ENCODE assay signal across 8 mouse cellular contexts in genomic region chr15:10868716-10869585, GRCm38 (mm10).
DNase-seq lines count a peak whose midpoint lies in the region; ATAC-seq lines count a peak whose summit lies in the region.

No protein-coding gene starts in this region.

- H3K9me3 ChIP-seq in heart, embryonic 16.5 days (replicated peaks; ENCODE audit: control insufficient read depth, low read length), result no peaks in the 10 kb centered on the region
- H3K9me3 ChIP-seq in limb, embryonic 11.5 days (ENCODE audit: control insufficient read depth, low read length), result no peaks in the 10 kb centered on the region
- no peaks in the 10 kb centered on the region for H3K9me3 ChIP-seq in neural tube, embryonic 15.5 days (replicated peaks)

- no peaks in the 10 kb centered on the region for H3K36me3 ChIP-seq in heart, embryonic 16.5 days (ENCODE audit: control insufficient read depth, insufficient read depth)
- H3K36me3 ChIP-seq in limb, embryonic 11.5 days (ENCODE audit: control insufficient read depth, insufficient read depth, low read length), result no peaks in the 10 kb centered on the region
- no peaks in the 10 kb centered on the region for H3K36me3 ChIP-seq in neural tube, embryonic 15.5 days

- peaks cover 9% of the 10 kb centered on the region; the same call in 1 of the 2 replicates for H3K4me1 ChIP-seq in heart, embryonic 16.5 days (ENCODE audit: control insufficient read depth, insufficient read depth, low read length)
- H3K4me1 ChIP-seq in limb, embryonic 11.5 days (ENCODE audit: control insufficient read depth, insufficient read depth, low read length), result peaks cover 8% of the 10 kb centered on the region
- no peaks in the 10 kb centered on the region for H3K4me1 ChIP-seq in neural tube, embryonic 15.5 days

- no peak overlapping the region for H3K9ac ChIP-seq in heart, embryonic 16.5 days (ENCODE audit: low read length)
- no peak overlapping the region for H3K9ac ChIP-seq in limb, embryonic 11.5 days (ENCODE audit: low read length)
- H3K9ac ChIP-seq in neural tube, embryonic 15.5 days (replicated peaks), result no peak overlapping the region

- ATAC-seq in heart, embryonic 16.5 days (replicated peaks; ENCODE audit: extremely low read depth, insufficient read depth, low FRiP score), result 0 out of 2 replicates have a peak, but pooled peaks have one; percentile 30
- ATAC-seq in limb, embryonic 11.5 days (ENCODE audit: insufficient number of reproducible peaks, low FRiP score, low TSS enrichment, low read depth), result 0 out of 2 replicates have a peak, but pooled peaks have one; percentile 33
- ATAC-seq in neural tube, embryonic 15.5 days (ENCODE audit: low FRiP score), result 0 out of 2 replicates have a peak, but pooled peaks have one; percentile 21

- no peak overlapping the region for H3K4me3 ChIP-seq in heart, embryonic 16.5 days (ENCODE audit: low read length)
- no peak overlapping the region for H3K4me3 ChIP-seq in limb, embryonic 11.5 days (ENCODE audit: low read depth, low read length)
- H3K4me3 ChIP-seq in neural tube, embryonic 15.5 days (replicated peaks), result no peak overlapping the region

- no peak overlapping the region for H3K27ac ChIP-seq in heart, embryonic 16.5 days (ENCODE audit: low read length)
- no peak overlapping the region for H3K27ac ChIP-seq in limb, embryonic 11.5 days (replicated peaks; ENCODE audit: low read depth, low read length)
- no peak overlapping the region for H3K27ac ChIP-seq in neural tube, embryonic 15.5 days (replicated peaks)

- 46% methylated on average over 14 of the region's 14 CpGs for WGBS in heart, embryonic 16.5 days
- WGBS in limb, embryonic 11.5 days, result 69% methylated on average over 14 of the region's 14 CpGs
- 76% methylated on average over 14 of the region's 14 CpGs for WGBS in neural tube, embryonic 15.5 days

- no peak overlapping the region for H3K4me2 ChIP-seq in heart, embryonic 16.5 days (ENCODE audit: low read depth, low read length)
- H3K4me2 ChIP-seq in limb, embryonic 11.5 days (ENCODE audit: low read depth, severe bottlenecking), result no peak overlapping the region
- H3K4me2 ChIP-seq in neural tube, embryonic 15.5 days, result no peak overlapping the region

- no peaks in the 10 kb centered on the region for H3K27me3 ChIP-seq in heart, embryonic 16.5 days (ENCODE audit: control insufficient read depth, insufficient read depth, low read length)
- no peaks in the 10 kb centered on the region for H3K27me3 ChIP-seq in limb, embryonic 11.5 days (ENCODE audit: control insufficient read depth, insufficient read depth, low read length)
- no peaks in the 10 kb centered on the region for H3K27me3 ChIP-seq in neural tube, embryonic 15.5 days (replicated peaks)

- DNase-seq in heart, adult 18-20 months, result no peak
- DNase-seq in NIH3T3 (ENCODE audit: low read depth), result peak; percentile 61
- DNase-seq in gonadal fat pad, adult 2 months (ENCODE audit: low read depth), result peak; percentile 62
- DNase-seq in limb, embryonic 11.5 days (ENCODE audit: low spot score), result peak; percentile 56
- no peak for DNase-seq in T-cell, adult 2 months (ENCODE audit: low spot score)
- DNase-seq in frontal cortex, postnatal 25 days (ENCODE audit: low spot score in 2 of 2), result no peak

Comparison
In these comparisons a context has a peak if more than half of its experiments do, and no peak if none do; other contexts are left out.
1. DNase-seq: peak in NIH3T3 (single experiment), gonadal fat pad, adult 2 months (single experiment) and limb, embryonic 11.5 days (single experiment); none in heart, adult 18-20 months (0 of 2), T-cell, adult 2 months (single experiment) and frontal cortex, postnatal 25 days (0 of 2).
2. Peak in every context shown above with its lines, with median percentiles within 50 percentile points of each other: ATAC-seq.